Mouse (Mus musculus) liver, embryonic 13.5 days (tissue): ENCODE measurements around the gene Bok. TPM values are rescaled to one million over a fixed set of nuclear protein-coding genes. Genes with fewer than 3 reads are reported as not detected.

Experiments
- ATAC-seq: fragments of 200-750 bp; cut with Nextera tagmentation; 2 replicates; pipeline ENCODE4 v1.8.0; 2017; ENCODE audit warnings: low read depth, mild to moderate bottlenecking, moderate number of reproducible peaks, moderate library complexity
- DNase-seq: peaks from one replicate; pipeline ENCODE4 v3.0.0; 2022
- H3K27ac ChIP-seq: fragments of 300-500 bp; sonication (generic); 2 replicates; pipeline ENCODE4 v1.5.1; 2015; ENCODE audit warnings: moderate library complexity, mild to moderate bottlenecking, inconsistent platforms
- H3K27me3 ChIP-seq: fragments of 300-500 bp; sonication (generic); 2 replicates; pipeline ENCODE4 v1.6.1; 2015; ENCODE audit warnings: mild to moderate bottlenecking, inconsistent platforms
- H3K36me3 ChIP-seq: fragments of 300-500 bp; sonication (generic); 2 replicates; pipeline ENCODE4 v1.6.1; 2015; ENCODE audit warnings: mild to moderate bottlenecking, inconsistent platforms
- H3K4me1 ChIP-seq: fragments of 300-500 bp; sonication (generic); replicated peaks from 2 replicates; pipeline ENCODE4 v1.6.1; 2015; ENCODE audit warnings: inconsistent platforms
- H3K4me2 ChIP-seq: fragments of 300-500 bp; sonication (generic); 2 replicates; pipeline ENCODE4 v1.6.1; 2015; ENCODE audit warnings: inconsistent platforms, mild to moderate bottlenecking, moderate library complexity
- H3K4me3 ChIP-seq: fragments of 300-500 bp; sonication (generic); replicated peaks from 2 replicates; pipeline ENCODE4 v1.5.1; 2015; ENCODE audit warnings: mild to moderate bottlenecking, inconsistent platforms
- H3K9ac ChIP-seq: fragments of 300-500 bp; sonication (generic); 2 replicates; pipeline ENCODE4 v1.6.1; 2015; ENCODE audit warnings: mild to moderate bottlenecking, inconsistent platforms
- H3K9me3 ChIP-seq: fragments of 300-500 bp; sonication (generic); replicated peaks from 2 replicates; pipeline ENCODE4 v1.6.1; 2016; ENCODE audit warnings: inconsistent platforms
- polyA plus RNA-seq: library from polyadenylated mRNA; unstranded; fragments of >200 nt; fragmentation: Nextera tagmentation; extraction: Ambion mirVana; gene quantifications from 2 replicates; pipeline ENCODE4 v1.2.1, GENCODE M21; 2015

The Bok gene
- polyA plus RNA-seq, 1 experiment from 2014 or later, result 5.0 TPM

DNA sequence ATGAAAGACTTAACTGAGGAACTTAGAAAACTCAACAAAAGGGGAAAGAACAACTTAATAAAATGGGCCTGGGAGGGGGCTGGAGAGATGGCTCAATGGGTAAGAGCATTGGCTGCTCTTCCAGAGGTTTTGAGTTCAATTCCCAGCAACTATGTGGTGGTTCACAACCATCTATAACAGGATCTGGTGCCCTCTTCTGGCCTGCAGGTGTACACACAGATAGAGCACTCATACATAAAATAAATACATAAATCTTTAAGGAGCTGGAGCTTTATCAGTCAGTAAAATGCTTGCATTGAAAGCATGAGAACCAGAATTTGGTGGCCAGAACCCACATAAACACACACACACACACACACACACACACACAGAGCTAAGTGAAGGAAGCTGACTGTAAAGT, 57.5 kb downstream of the Bok start:
- H3K4me1 ChIP-seq, result peaks cover 30% of the 10 kb centered on the region
- H3K27ac ChIP-seq, result no peak overlapping the region
- H3K36me3 ChIP-seq, result no peaks in the 10 kb centered on the region
- H3K9me3 ChIP-seq, result no peaks in the 10 kb centered on the region
- DNase-seq (no peak), ATAC-seq (no peak; the same call in 1 of the 2 replicates)
- H3K9ac ChIP-seq, result no peak overlapping the region
- no peak overlapping the region for H3K4me3 ChIP-seq
- no peak overlapping the region for H3K4me2 ChIP-seq
- H3K27me3 ChIP-seq, result no peaks in the 10 kb centered on the region

Other genes with a start within 250 kb of the Bok start
- 89.5 and 95.9 TPM in 2 replicates for gene Hdlbp, start 206.8 kb upstream of the Bok start, polyA plus RNA-seq
- gene Farp2, start 173.6 kb upstream of the Bok start, polyA plus RNA-seq, result 0.77 and 1.3 TPM in 2 replicates
- gene Stk25, start 27.0 kb upstream of the Bok start, polyA plus RNA-seq, result 46.1 and 46.4 TPM in 2 replicates
- 64.6 and 76.8 TPM in 2 replicates for gene Atg4b, start 65.8 kb downstream of the Bok start, polyA plus RNA-seq
- gene Thap4, start 69.2 kb downstream of the Bok start, polyA plus RNA-seq, result 16.1 TPM in 2 replicates
- 169 and 181 TPM in 2 replicates for gene Dtymk, start 116.3 kb downstream of the Bok start, polyA plus RNA-seq
- gene Ing5, start 118.3 kb downstream of the Bok start, polyA plus RNA-seq, result 12.3 and 13.0 TPM in 2 replicates
- 5.8 and 6.1 TPM in 2 replicates for gene D2hgdh, start 139.2 kb downstream of the Bok start, polyA plus RNA-seq
- not detected in 2 replicates for gene Gal3st2, start 175.6 kb downstream of the Bok start, polyA plus RNA-seq
- not detected in 2 replicates for gene Gal3st2b, start 232.7 kb downstream of the Bok start, polyA plus RNA-seq